Mouse (Mus musculus) liver, adult 2 months (tissue): Measurements from ENCODE around the gene Tmem132b.

Experiments used
- CTCF ChIP-seq: fragments of 200-500 bp; IDR thresholded peaks from 2 replicates; pipeline ENCODE4 v1.5.1; 2011; ENCODE audit warnings: low read depth, low read length, control low read depth
- POLR2A ChIP-seq: fragments of 200-500 bp; IDR thresholded peaks from 2 replicates; pipeline ENCODE4 v1.6.1; 2011; ENCODE audit warnings: low read length, control low read depth; ENCODE audit not compliant: insufficient read depth; ENCODE audit errors: extremely low read depth

- TF ChIP-seq CTCF (no peak), POLR2A (no peak)
These were observed 43.3 kb downstream of the Tmem132b start for GRCm38 (mm10) chr5:125574886-125575285.
